20 mouse cellular contexts compared by ENCODE assay signal in the genomic region with DNA sequence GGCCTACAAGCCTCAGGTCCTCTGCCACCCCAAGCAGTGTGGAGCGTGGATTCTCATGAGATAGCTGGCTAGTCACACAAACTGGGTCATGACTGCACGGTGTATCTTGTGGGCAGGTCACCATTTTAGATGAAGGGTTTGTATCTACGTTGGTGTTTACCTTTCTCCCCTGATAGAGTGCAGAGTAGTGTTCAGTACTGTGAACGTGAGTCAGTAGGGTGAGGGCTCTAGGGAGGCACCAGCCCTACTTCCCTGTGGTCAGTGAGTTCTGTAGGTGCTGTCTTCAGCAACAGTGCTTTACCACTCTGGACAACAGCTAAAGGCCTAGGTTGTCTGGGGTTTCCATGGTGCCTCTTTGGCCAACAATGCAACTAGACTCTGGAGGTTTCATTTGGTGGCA. TPM values are rescaled to one million over a fixed set of nuclear protein-coding genes. Genes with fewer than 3 reads are reported as not detected.
DNase-seq lines count a peak whose midpoint lies in the region; ATAC-seq lines count a peak whose summit lies in the region.
"Had no signal": no experiment of that assay in that cellular context is flagged by ENCODE, and none has a peak within 500 bp of the region (broad histone marks: within the 10 kb centered on the region; RNA-seq: fewer than 3 reads in every experiment).

No protein-coding gene starts in this region.

- H3K9me3 ChIP-seq in stomach, embryonic 15.5 days: no peaks in the 10 kb centered on the region
- no peaks in the 10 kb centered on the region for H3K9me3 ChIP-seq in stomach, embryonic 16.5 days (replicated peaks; ENCODE audit: control insufficient read depth, low read length)
- H3K9me3 ChIP-seq: embryonic facial prominence, embryonic 10.5 days; embryonic facial prominence, embryonic 12.5 days; forebrain, embryonic 13.5 days; forebrain, embryonic 15.5 days had no signal

- no peak overlapping the region for H3K27ac ChIP-seq in stomach, embryonic 15.5 days
- H3K27ac ChIP-seq in stomach, embryonic 16.5 days (ENCODE audit: low read length): no peak overlapping the region
- H3K27ac ChIP-seq: embryonic facial prominence, embryonic 12.5 days; forebrain, embryonic 13.5 days; forebrain, embryonic 15.5 days had no signal

- peaks cover 6% of the 10 kb centered on the region; the same call in 1 of the 2 replicates for H3K4me1 ChIP-seq in stomach, embryonic 15.5 days
- peaks cover 7% of the 10 kb centered on the region; the same call in 1 of the 2 replicates for H3K4me1 ChIP-seq in stomach, embryonic 16.5 days (ENCODE audit: control insufficient read depth, insufficient read depth, low read length)
- H3K4me1 ChIP-seq: forebrain, embryonic 15.5 days had no signal

- no peak overlapping the region for H3K4me2 ChIP-seq in stomach, embryonic 15.5 days
- no peak overlapping the region for H3K4me2 ChIP-seq in stomach, embryonic 16.5 days (ENCODE audit: low read depth, low read length)
- H3K4me2 ChIP-seq: embryonic facial prominence, embryonic 12.5 days; forebrain, embryonic 13.5 days; forebrain, embryonic 15.5 days had no signal

- DNase-seq in lung, postnatal 4 days: peak; percentile 3 to 7
- no peak for DNase-seq in lung, postnatal 14 days
- no peak for DNase-seq in right cerebral cortex, adult 18-20 months
- no peak for DNase-seq in adipocyte (ENCODE audit: low spot score)
- DNase-seq: adrenal gland, adult 8-10 months; adrenal gland, postnatal 14 days; adrenal gland, postnatal 36 days; cerebellum, adult 11-12 months; cerebellum, adult 2 months; cerebellum, adult 9-10 months; cerebellum, postnatal 10 days; cerebellum, postnatal 25 days had no signal

- 0 out of 2 replicates have a peak, but pooled peaks have one; percentile 42 for ATAC-seq in stomach, embryonic 15.5 days (ENCODE audit: insufficient read depth, low FRiP score, low read depth)
- ATAC-seq in stomach, embryonic 16.5 days (ENCODE audit: insufficient read depth, low FRiP score): peak; percentile 62; the same call in 1 of the 2 replicates
- ATAC-seq: forebrain, embryonic 13.5 days; forebrain, embryonic 15.5 days had no signal

- no peak overlapping the region for H3K9ac ChIP-seq in stomach, embryonic 15.5 days
- no peak overlapping the region for H3K9ac ChIP-seq in stomach, embryonic 16.5 days (ENCODE audit: low read length)
- H3K9ac ChIP-seq: embryonic facial prominence, embryonic 12.5 days; forebrain, embryonic 13.5 days; forebrain, embryonic 15.5 days had no signal

- no peaks in the 10 kb centered on the region for H3K36me3 ChIP-seq in stomach, embryonic 15.5 days
- no peaks in the 10 kb centered on the region for H3K36me3 ChIP-seq in stomach, embryonic 16.5 days (ENCODE audit: control insufficient read depth, insufficient read depth, low read length)
- H3K36me3 ChIP-seq: embryonic facial prominence, embryonic 12.5 days; forebrain, embryonic 15.5 days had no signal

- no peaks in the 10 kb centered on the region for H3K27me3 ChIP-seq in stomach, embryonic 15.5 days (replicated peaks)
- H3K27me3 ChIP-seq in stomach, embryonic 16.5 days (ENCODE audit: control insufficient read depth, insufficient read depth, low read length): no peaks in the 10 kb centered on the region
- H3K27me3 ChIP-seq: embryonic facial prominence, embryonic 12.5 days; forebrain, embryonic 15.5 days had no signal

- no peak overlapping the region for H3K4me3 ChIP-seq in stomach, embryonic 15.5 days (replicated peaks)
- no peak overlapping the region for H3K4me3 ChIP-seq in stomach, embryonic 16.5 days (replicated peaks; ENCODE audit: low read length)
- H3K4me3 ChIP-seq: embryonic facial prominence, embryonic 10.5 days; embryonic facial prominence, embryonic 12.5 days; forebrain, embryonic 13.5 days; forebrain, embryonic 15.5 days had no signal

- WGBS in stomach, embryonic 15.5 days: 68% methylated on average over 4 of the region's 4 CpGs
- WGBS in stomach, embryonic 16.5 days: 68% methylated on average over 4 of the region's 4 CpGs

RNA-seq across cellular contexts. Expression of gene Sox13, which starts 20.2 kb away (rescaled TPM):
- 6.8 and 7.9 TPM in 2 replicates for polyA plus RNA-seq in stomach, embryonic 15.5 days (2015; fragmentation: Nextera tagmentation; extraction: Ambion mirVana)
- 5.2 and 5.6 TPM in 2 replicates for polyA plus RNA-seq in stomach, embryonic 16.5 days (2015; fragmentation: Nextera tagmentation; extraction: Ambion mirVana)

RNA-seq across cellular contexts. Expression of gene Etnk2, which starts 40.6 kb away (rescaled TPM):
- 4.0 and 6.4 TPM in 2 replicates for polyA plus RNA-seq in stomach, embryonic 15.5 days (2015; fragmentation: Nextera tagmentation; extraction: Ambion mirVana)
- polyA plus RNA-seq in stomach, embryonic 16.5 days (2015; fragmentation: Nextera tagmentation; extraction: Ambion mirVana): 4.5 and 4.7 TPM in 2 replicates
- polyA plus RNA-seq: C2C12 had no signal

RNA-seq across cellular contexts. Expression of gene Ren1, which starts 53.7 kb away (rescaled TPM):
- polyA plus RNA-seq in stomach, embryonic 15.5 days (2015; fragmentation: Nextera tagmentation; extraction: Ambion mirVana): 2.6 and 2.8 TPM in 2 replicates
- polyA plus RNA-seq in stomach, embryonic 16.5 days (2015; fragmentation: Nextera tagmentation; extraction: Ambion mirVana): 2.0 and 3.6 TPM in 2 replicates
- polyA plus RNA-seq: C2C12; embryonic facial prominence, embryonic 10.5 days; forebrain, embryonic 11.5 days; forebrain, embryonic 13.5 days; forebrain, embryonic 15.5 days had no signal

Comparison
In these comparisons a context has a peak if more than half of its experiments do, and no peak if none do; other contexts are left out.
1. DNase-seq: peak in lung, postnatal 4 days (2 of 2); none in lung, postnatal 14 days (single experiment), right cerebral cortex, adult 18-20 months (single experiment) and adipocyte (single experiment).